Mouse (Mus musculus) lung, postnatal 14 days (tissue): ENCODE measurements around the gene Cxcr5.

ENCODE experiments used
- DNase-seq: peaks from one replicate; pipeline ENCODE4 v3.0.0; 2021

Gene Cxcr5

DNA sequence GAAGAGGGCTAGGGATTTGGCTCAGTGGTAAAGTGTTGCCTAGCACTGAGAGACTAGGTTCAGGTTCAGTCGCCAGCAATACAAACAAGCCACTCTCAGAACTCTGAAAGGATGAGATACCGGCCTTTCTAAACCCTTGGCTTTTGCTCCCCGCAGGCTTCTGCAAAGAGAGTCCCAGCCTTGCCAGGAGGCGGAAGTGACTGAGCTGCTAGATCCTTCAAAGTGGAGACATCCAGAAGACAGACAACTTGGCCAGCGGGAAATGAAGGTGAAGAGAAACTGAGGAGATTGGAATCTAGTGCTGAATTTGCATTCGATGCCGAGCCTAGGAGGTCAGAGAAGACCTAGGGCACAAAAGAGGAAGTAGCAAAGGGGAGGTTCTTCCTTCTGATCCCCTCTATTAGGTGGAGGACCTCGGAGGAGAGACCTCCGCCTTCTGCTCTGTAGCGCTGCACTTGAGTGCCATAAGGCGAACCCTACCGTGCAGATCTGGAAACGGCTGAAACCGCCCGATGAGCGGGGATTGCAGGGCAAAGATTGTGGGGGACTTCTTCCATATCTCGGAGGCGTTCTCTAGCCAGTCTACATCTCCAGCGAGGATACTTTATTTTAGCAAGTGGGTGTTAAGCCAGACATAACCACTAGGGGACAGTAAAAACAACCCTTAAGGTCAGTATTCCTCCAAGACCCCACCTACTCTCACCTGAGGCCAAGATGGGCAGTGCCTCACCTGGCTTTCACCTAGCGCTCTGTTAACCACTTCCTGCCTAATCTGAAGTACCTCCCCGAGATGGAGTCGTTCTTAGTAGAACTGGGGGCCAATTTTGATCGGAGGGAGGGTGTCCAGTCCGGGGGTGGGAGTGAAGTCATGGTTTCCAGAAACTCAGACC, 84.1 kb downstream of the Cxcr5 start:
- peak; percentile 75 for DNase-seq

DNA sequence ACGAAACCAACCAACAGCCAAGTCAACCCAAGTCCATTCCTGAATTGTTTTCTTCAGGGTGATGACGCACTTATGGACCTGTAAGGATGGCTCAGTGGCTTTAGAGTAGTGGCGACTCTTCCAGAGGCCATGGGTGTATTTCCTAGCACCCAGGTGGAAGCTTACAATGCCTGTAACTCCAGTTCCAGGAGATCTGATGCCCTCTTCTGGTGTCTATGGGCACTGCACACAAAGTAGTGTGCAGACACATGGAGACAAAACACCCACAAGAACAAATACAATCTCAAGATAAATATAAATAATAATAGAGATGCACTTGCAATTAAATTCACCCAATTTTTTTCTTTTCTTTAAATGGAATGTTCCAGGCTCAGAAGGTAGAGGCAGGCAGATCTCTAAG, 85.7 kb downstream of the Cxcr5 start:
- DNase-seq = no peak

DNA sequence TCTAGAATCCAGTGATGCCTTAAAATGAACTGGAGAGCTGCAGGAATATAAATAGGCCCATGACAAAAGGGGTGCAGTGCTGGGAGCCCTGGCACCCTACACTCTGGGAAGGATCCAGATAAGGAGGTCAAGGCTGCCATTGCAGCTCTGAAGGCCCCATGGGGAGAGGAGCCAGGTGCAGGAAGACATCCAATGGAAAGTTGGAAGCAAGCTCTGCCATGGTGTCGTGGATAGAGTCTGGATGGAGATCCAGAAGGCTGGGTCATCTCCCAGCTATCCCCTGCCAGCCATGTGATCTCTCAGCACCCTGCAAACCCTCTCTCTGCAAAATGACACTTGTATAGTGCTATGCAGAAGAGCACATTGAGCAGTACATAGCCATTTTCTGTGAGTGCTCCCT, 87.3 kb downstream of the Cxcr5 start:
- no peak for DNase-seq

DNA sequence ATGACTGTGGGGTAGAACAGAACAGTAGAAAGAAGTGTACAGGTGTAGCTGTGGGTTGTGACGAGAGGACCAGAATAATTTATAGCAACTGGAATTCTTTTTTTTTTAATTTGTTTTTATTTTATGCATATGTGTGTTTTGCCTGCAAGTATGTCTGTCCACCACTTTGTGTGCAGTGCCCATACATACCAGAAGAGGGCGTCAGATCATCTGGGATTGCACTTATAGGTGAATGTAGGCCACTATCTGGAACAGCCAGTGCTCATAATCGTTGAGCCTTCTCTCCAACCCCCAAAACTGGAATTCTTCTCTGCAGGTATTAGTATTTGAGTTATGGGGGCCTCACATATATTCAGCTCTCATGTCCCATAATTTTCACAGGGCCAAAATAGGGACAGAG, 88.5 kb downstream of the Cxcr5 start:
- DNase-seq = no peak

DNA sequence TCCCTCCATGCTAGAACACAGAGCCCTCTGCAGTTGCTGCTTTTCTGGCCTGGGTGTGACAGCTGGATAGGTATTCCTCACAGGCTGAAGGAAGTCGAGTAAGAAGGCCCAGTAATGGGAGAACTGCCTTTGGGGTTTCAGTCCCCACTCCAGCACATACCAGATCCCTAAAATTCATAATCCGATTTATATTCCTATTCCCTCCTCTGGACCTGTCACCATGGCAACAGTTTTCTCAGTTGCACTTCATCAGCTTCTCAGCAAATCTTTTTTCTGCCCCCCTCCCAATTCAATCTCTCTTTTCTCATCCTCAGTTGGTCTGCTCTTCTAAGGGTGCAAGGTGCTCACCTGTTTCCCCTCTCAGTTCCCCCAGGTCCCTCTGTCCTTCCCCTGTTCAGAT, 92.9 kb downstream of the Cxcr5 start:
- no peak for DNase-seq

DNA sequence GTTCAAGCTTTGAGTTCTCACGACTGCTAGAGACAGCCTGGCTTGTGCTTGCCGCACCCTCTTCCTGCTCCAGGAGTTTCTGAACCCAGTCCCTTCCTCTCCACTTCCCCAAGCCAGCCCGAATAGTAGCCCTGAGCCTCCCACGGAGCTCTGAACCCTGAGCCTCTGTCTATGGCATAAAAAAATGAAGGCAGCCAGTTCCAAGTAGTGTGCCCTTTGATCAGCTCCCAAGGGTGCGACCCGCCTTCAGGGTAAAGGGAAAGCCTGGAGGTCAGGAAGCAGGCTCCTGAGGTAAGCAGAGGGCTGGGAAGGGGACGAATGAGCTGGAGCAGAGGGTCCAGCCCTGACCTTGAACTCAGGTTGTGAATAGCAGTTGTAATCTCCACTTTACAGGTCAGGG, 93.5 kb downstream of the Cxcr5 start:
- DNase-seq = no peak

DNA sequence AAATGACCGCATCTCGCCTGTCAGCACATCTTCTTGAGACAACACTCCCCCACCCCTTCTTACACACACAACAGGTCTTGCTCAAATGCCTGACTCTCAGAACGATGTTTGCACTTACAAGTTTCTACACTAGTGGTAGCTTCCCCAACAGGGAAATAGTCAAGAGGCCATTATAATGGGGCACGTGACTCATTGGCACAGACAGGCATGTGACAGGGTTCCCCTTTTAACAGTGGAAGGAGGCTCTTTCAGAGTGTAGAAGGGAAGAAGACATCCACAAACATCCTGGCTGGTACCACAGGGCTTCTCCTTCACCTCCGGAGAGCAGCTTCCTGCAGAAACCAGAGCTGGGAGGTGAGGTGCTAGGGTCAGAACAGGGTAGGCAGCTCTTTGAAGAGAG, 99.7 kb downstream of the Cxcr5 start:
- peak; percentile 31 for DNase-seq
